ENCODE assay signal across 11 mouse cellular contexts in genomic region chr9:96982351-96982750, GRCm38 (mm10). TPM values are rescaled to one million over a fixed set of nuclear protein-coding genes. Genes with fewer than 3 reads are reported as not detected.
DNase-seq lines count a peak whose midpoint lies in the region; ATAC-seq and TF ChIP-seq lines count a peak whose summit lies in the region.
"Had no signal": no experiment of that assay in that cellular context is flagged by ENCODE, and none has a peak within 500 bp of the region (broad histone marks: within the 10 kb centered on the region; RNA-seq: fewer than 3 reads in every experiment).

No protein-coding gene starts in this region.

- no peaks in the 10 kb centered on the region for H3K9me3 ChIP-seq in heart, embryonic 14.5 days (ENCODE audit: control insufficient read depth, low read length)
- no peaks in the 10 kb centered on the region for H3K9me3 ChIP-seq in liver, postnatal 0 days (ENCODE audit: low read length)
- no peaks in the 10 kb centered on the region for H3K9me3 ChIP-seq in embryonic facial prominence, embryonic 10.5 days
- no peaks in the 10 kb centered on the region for H3K9me3 ChIP-seq in limb, embryonic 14.5 days (ENCODE audit: control insufficient read depth, low read length)

- no peaks in the 10 kb centered on the region for H3K27me3 ChIP-seq in heart, embryonic 14.5 days (ENCODE audit: control insufficient read depth, insufficient read depth, low read length)
- H3K27me3 ChIP-seq in liver, adult 2 months (ENCODE audit: control insufficient read depth, insufficient read depth, low read length): no peaks in the 10 kb centered on the region
- no peaks in the 10 kb centered on the region for H3K27me3 ChIP-seq in liver, postnatal 0 days (ENCODE audit: insufficient read depth, low read length)
- H3K27me3 ChIP-seq in embryonic facial prominence, embryonic 10.5 days (replicated peaks; ENCODE audit: low read depth, poor library complexity, severe bottlenecking): no peaks in the 10 kb centered on the region
- no peaks in the 10 kb centered on the region for H3K27me3 ChIP-seq in limb, embryonic 14.5 days (ENCODE audit: control insufficient read depth, insufficient read depth, low read length)

- peaks cover 85 to 96% of the 10 kb centered on the region in 2 experiments for H3K4me1 ChIP-seq in heart, embryonic 14.5 days (ENCODE audit: control insufficient read depth in 2 of 2, insufficient read depth in 2 of 2, low read length in 2 of 2)
- H3K4me1 ChIP-seq in liver, adult 2 months (ENCODE audit: control insufficient read depth, insufficient read depth, low read length): peaks cover 22% of the 10 kb centered on the region
- peaks cover 3% of the 10 kb centered on the region; the same call in 1 of the 2 replicates for H3K4me1 ChIP-seq in liver, postnatal 0 days (ENCODE audit: insufficient read depth)
- H3K4me1 ChIP-seq in embryonic facial prominence, embryonic 10.5 days: peaks cover 100% of the 10 kb centered on the region
- H3K4me1 ChIP-seq in limb, embryonic 14.5 days (ENCODE audit: control insufficient read depth, insufficient read depth, low read length): peaks cover 65% of the 10 kb centered on the region

- TF ChIP-seq POLR2A in liver, adult 2 months (IDR thresholded peaks at IDR 0.05; ENCODE audit: extremely low read depth, insufficient read depth, low read length): no peak
- TF ChIP-seq POLR2A in limb, embryonic 14.5 days (IDR thresholded peaks at IDR 0.05; ENCODE audit: borderline replicate concordance, extremely low read depth, insufficient read depth, insufficient read length): no peak

- H3K36me3 ChIP-seq in heart, embryonic 14.5 days (ENCODE audit: control insufficient read depth, insufficient read depth, low read length): no peaks in the 10 kb centered on the region
- no peaks in the 10 kb centered on the region for H3K36me3 ChIP-seq in liver, adult 2 months (ENCODE audit: control insufficient read depth, insufficient read depth, low read length)
- no peaks in the 10 kb centered on the region for H3K36me3 ChIP-seq in liver, postnatal 0 days (replicated peaks; ENCODE audit: insufficient read depth, low read length)
- H3K36me3 ChIP-seq in embryonic facial prominence, embryonic 10.5 days (replicated peaks): peaks cover 23% of the 10 kb centered on the region
- no peaks in the 10 kb centered on the region for H3K36me3 ChIP-seq in limb, embryonic 14.5 days (ENCODE audit: control insufficient read depth, insufficient read depth, low read length)

- H3K27ac ChIP-seq in heart, embryonic 14.5 days (replicated peaks in 1 of 2; ENCODE audit: control insufficient read depth in 1 of 2, insufficient read depth in 1 of 2, low read depth in 2 of 2, low read length in 2 of 2): peak overlapping the region in 1 of 2 experiments; percentile 63; a peak in 2 of 4 replicates
- peak overlapping the region; percentile 75 for H3K27ac ChIP-seq in liver, adult 2 months (replicated peaks; ENCODE audit: insufficient read depth, low read depth, low read length)
- H3K27ac ChIP-seq in liver, postnatal 0 days (ENCODE audit: low read depth): no peak overlapping the region
- peak overlapping the region; percentile 89 for H3K27ac ChIP-seq in embryonic facial prominence, embryonic 10.5 days (replicated peaks)
- 0 out of 2 replicates have a peak overlapping the region, but pooled peaks have one; percentile 1 for H3K27ac ChIP-seq in limb, embryonic 14.5 days (replicated peaks; ENCODE audit: low read depth, low read length)
- H3K27ac ChIP-seq: stomach, postnatal 0 days had no signal

- no peak for ATAC-seq in heart, embryonic 14.5 days (ENCODE audit: insufficient number of reproducible peaks, insufficient read depth, low FRiP score, low read depth)
- no peak for ATAC-seq in liver, postnatal 0 days
- no peak for ATAC-seq in limb, embryonic 14.5 days (ENCODE audit: low FRiP score, low read depth)

- 30% methylated on average over 3 of the region's 3 CpGs for WGBS in heart, embryonic 14.5 days
- 28% methylated on average over 3 of the region's 3 CpGs for WGBS in liver, adult 2 months
- 54% methylated on average over 3 of the region's 3 CpGs for WGBS in liver, postnatal 0 days (ENCODE audit: insufficient replicate concordance)
- under 1% methylated on average over 3 of the region's 3 CpGs for WGBS in embryonic facial prominence, embryonic 10.5 days
- 16% methylated on average over 3 of the region's 3 CpGs for WGBS in limb, embryonic 14.5 days

- no peaks in the 10 kb centered on the region for H3K79me2 ChIP-seq in liver, adult 2 months (ENCODE audit: control insufficient read depth, insufficient read depth, low read length)

- H3K4me2 ChIP-seq in heart, embryonic 14.5 days (ENCODE audit: low read length): no peak overlapping the region
- H3K4me2 ChIP-seq in liver, postnatal 0 days (ENCODE audit: low read depth, low read length): no peak overlapping the region
- H3K4me2 ChIP-seq in limb, embryonic 14.5 days (replicated peaks; ENCODE audit: low read depth, low read length, severe bottlenecking): no peak overlapping the region

- peak overlapping the region; percentile 23; the same call in 1 of the 2 replicates for H3K9ac ChIP-seq in heart, embryonic 14.5 days (ENCODE audit: low read length)
- no peak overlapping the region for H3K9ac ChIP-seq in liver, adult 2 months (ENCODE audit: low read depth, low read length)
- H3K9ac ChIP-seq in liver, postnatal 0 days (replicated peaks): no peak overlapping the region
- H3K9ac ChIP-seq in limb, embryonic 14.5 days (ENCODE audit: low read depth, low read length, severe bottlenecking): no peak overlapping the region

- TF ChIP-seq CTCF in liver, adult 2 months (IDR thresholded peaks at IDR 0.05; ENCODE audit: low read depth, low read length): no peak
- no peak for TF ChIP-seq CTCF in liver, postnatal 0 days (IDR thresholded peaks at IDR 0.05; ENCODE audit: low read depth)

- DNase-seq in heart, adult 9 months (ENCODE audit: low spot score in 2 of 2): no peak
- DNase-seq in liver, adult 2 months (ENCODE audit: extremely low read depth, low read depth, low spot score): peak; percentile 84
- DNase-seq in liver, postnatal 0 days: no peak
- DNase-seq in embryonic facial prominence, embryonic 10.5 days (ENCODE audit: low spot score): peak; percentile 89
- no peak for DNase-seq in limb, embryonic 14.5 days (ENCODE audit: low spot score)
- DNase-seq in right cerebral cortex, postnatal 10 days (ENCODE audit: low spot score in 2 of 2): no peak
- DNase-seq in urinary bladder, postnatal 4 days (ENCODE audit: low spot score in 2 of 2): no peak
- DNase-seq: cerebellum, adult 11-12 months; right cerebral cortex, postnatal 4 days had no signal

- no peak for TF ChIP-seq EP300 in liver, postnatal 0 days (IDR thresholded peaks at IDR 0.05; ENCODE audit: low read depth)

- H3K4me3 ChIP-seq in heart, embryonic 14.5 days (ENCODE audit: control insufficient read depth in 1 of 2, insufficient read depth in 1 of 2, low read depth in 1 of 2, low read length in 2 of 2): no peak overlapping the region
- H3K4me3 ChIP-seq in liver, adult 2 months (ENCODE audit: insufficient read depth, low read depth, low read length): no peak overlapping the region
- H3K4me3 ChIP-seq in liver, postnatal 0 days (ENCODE audit: low read depth, low read length): no peak overlapping the region
- peak overlapping the region; percentile 11; the same call in 1 of the 2 replicates for H3K4me3 ChIP-seq in embryonic facial prominence, embryonic 10.5 days
- H3K4me3 ChIP-seq in limb, embryonic 14.5 days (replicated peaks; ENCODE audit: low read length): no peak overlapping the region

RNA-seq across cellular contexts. Expression of gene Spsb4, which starts 36.3 kb away (rescaled TPM):
- 41.9 and 46.3 TPM in 2 replicates for polyA plus RNA-seq in heart, embryonic 14.5 days (2014; fragmentation: Nextera tagmentation; extraction: Ambion mirVana)
- 1.5 and 2.1 TPM in 2 replicates for total RNA-seq in liver, adult 2 months (2014; rRNA removed)
- 2.9 and 3.5 TPM in 2 replicates for polyA plus RNA-seq in liver, adult 2 months (2012; rRNA removed)
- polyA plus RNA-seq in liver, postnatal 0 days (2015; fragmentation: Nextera tagmentation; extraction: Ambion mirVana): 0.99 and 1.0 TPM in 2 replicates
- 102 and 123 TPM in 2 replicates for polyA plus RNA-seq in embryonic facial prominence, embryonic 10.5 days (2016; fragmentation: Nextera tagmentation; extraction: Ambion mirVana)
- polyA plus RNA-seq in limb, embryonic 14.5 days (2012; rRNA removed): 19.9 and 26.6 TPM in 2 replicates
- polyA plus RNA-seq in limb, embryonic 14.5 days (2014; fragmentation: Nextera tagmentation; extraction: Ambion mirVana): 28.4 and 29.2 TPM in 2 replicates

Comparison
In these comparisons a context has a peak if more than half of its experiments do, and no peak if none do; other contexts are left out.
1. DNase-seq: peak in liver, adult 2 months (single experiment) and embryonic facial prominence, embryonic 10.5 days (single experiment); none in heart, adult 9 months (0 of 2), liver, postnatal 0 days (single experiment), limb, embryonic 14.5 days (single experiment), right cerebral cortex, postnatal 10 days (0 of 2) and urinary bladder, postnatal 4 days (0 of 2).